Mouse (Mus musculus): ENCODE results near the gene Edn1. TPM values are rescaled to one million over a fixed set of nuclear protein-coding genes. Genes with fewer than 3 reads are reported as not detected.

The Edn1 gene
- polyA plus RNA-seq, 1 experiment from 2014 or later, result 0.94 TPM

- DNase-seq (ENCODE audit: extremely low spot score, low spot score), result no peak
- WGBS, result 87% methylated on average over 4 of the region's 4 CpGs
- no peak overlapping the region for H3K4me3 ChIP-seq
These were observed 35.1 kb downstream of the Edn1 start for GRCm38 (mm10) chr13:42336414-42336813.

GRCm38 (mm10) chr13:42337072-42337471 lies 35.8 kb downstream of the Edn1 start:
- 78% methylated on average over 2 of the region's 2 CpGs for WGBS
- H3K27ac ChIP-seq, result no peak overlapping the region
- H3K4me1 ChIP-seq, result peaks cover 6% of the 10 kb centered on the region
- no peaks in the 10 kb centered on the region for H3K27me3 ChIP-seq (ENCODE audit: poor library complexity, severe bottlenecking)
- no peak overlapping the region for H3K4me3 ChIP-seq
- no peak for DNase-seq (ENCODE audit: extremely low spot score, low spot score)
- H3K9me3 ChIP-seq, result no peaks in the 10 kb centered on the region
- H3K36me3 ChIP-seq (replicated peaks), result no peaks in the 10 kb centered on the region

More at GRCm38 (mm10) chr13:42336414-42336813, 35.1 kb downstream of the Edn1 start:
- H3K36me3 ChIP-seq (replicated peaks), result no peaks in the 10 kb centered on the region
- no peaks in the 10 kb centered on the region for H3K9me3 ChIP-seq
- peaks cover 6% of the 10 kb centered on the region for H3K4me1 ChIP-seq
- H3K27me3 ChIP-seq (ENCODE audit: poor library complexity, severe bottlenecking), result no peaks in the 10 kb centered on the region
- H3K27ac ChIP-seq, result no peak overlapping the region

GRCm38 (mm10) chr13:42339466-42339865 lies 38.2 kb downstream of the Edn1 start:
- DNase-seq (ENCODE audit: extremely low spot score, low spot score), result no peak
- H3K27me3 ChIP-seq (ENCODE audit: poor library complexity, severe bottlenecking), result no peaks in the 10 kb centered on the region
- H3K9me3 ChIP-seq, result no peaks in the 10 kb centered on the region
- H3K4me1 ChIP-seq, result peaks cover 6% of the 10 kb centered on the region
- no peak overlapping the region for H3K4me3 ChIP-seq
- 79% methylated on average over 2 of the region's 2 CpGs for WGBS
- no peak overlapping the region for H3K27ac ChIP-seq
- H3K36me3 ChIP-seq (replicated peaks), result no peaks in the 10 kb centered on the region

DNA sequence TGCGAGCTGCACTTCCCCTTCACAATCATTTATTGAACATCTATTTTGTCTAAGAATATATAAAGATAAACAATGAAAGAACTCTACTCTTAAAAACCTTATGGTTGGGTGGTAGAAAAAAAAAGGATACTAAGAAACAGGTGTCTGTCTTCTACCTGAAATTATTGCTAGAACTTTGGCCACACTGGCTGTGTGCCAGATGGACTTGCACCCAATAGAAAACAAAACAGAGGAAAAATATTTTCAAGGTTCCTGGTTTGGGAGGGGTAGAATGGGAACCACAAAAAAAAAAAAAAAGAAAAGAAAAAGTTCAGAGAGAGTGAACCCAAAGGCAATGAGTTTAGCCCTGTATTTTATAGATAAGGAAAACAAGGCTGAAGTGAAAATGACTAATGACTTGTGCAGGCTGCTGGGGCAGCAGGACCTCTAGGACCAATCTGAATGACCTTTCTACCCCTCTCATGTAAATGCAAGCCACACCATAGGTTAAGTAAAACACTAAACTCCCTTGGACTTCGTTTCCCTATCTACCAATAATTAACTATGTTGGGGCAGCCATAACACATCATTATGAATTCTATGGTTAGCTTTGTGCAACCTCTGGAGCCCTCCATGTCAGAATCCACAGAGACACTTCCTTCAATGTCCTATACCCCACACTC lies 40.7 kb downstream of the Edn1 start:
- no peaks in the 10 kb centered on the region for H3K36me3 ChIP-seq (replicated peaks)
- no peaks in the 10 kb centered on the region for H3K9me3 ChIP-seq
- DNase-seq (ENCODE audit: extremely low spot score, low spot score), result no peak
- no peaks in the 10 kb centered on the region for H3K27me3 ChIP-seq (ENCODE audit: poor library complexity, severe bottlenecking)
- no peak overlapping the region for H3K27ac ChIP-seq
- WGBS, result 85% methylated on average over 2 of the region's 2 CpGs
- H3K4me3 ChIP-seq, result no peak overlapping the region
- peaks cover 12% of the 10 kb centered on the region for H3K4me1 ChIP-seq

DNA sequence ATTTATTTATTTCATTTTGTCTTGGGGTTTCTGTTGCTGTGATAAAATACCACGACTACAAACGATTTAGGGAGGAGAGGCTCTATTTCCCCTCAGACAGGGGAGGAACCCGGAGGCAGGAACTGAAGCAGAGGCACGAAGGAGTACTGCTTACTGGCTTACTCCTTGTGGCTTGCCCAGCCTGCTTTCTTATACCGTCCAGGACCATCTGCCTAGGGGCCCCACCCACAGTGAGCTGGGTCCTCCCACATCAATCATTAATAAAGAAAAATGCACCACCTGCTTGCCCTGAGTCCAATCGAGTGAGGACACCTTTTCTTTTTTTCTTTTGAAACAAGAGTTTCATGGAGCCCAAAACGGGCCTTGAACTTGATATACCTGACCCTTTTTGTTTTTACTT lies 44.2 kb downstream of the Edn1 start:
- no peak overlapping the region for H3K27ac ChIP-seq
- no peaks in the 10 kb centered on the region for H3K9me3 ChIP-seq
- no peaks in the 10 kb centered on the region for H3K27me3 ChIP-seq (ENCODE audit: poor library complexity, severe bottlenecking)
- peaks cover 5% of the 10 kb centered on the region; the same call in 1 of the 2 replicates for H3K4me1 ChIP-seq
- H3K36me3 ChIP-seq (replicated peaks), result no peaks in the 10 kb centered on the region
- H3K4me3 ChIP-seq, result no peak overlapping the region
- DNase-seq (ENCODE audit: extremely low spot score, low spot score), result no peak
- 88% methylated on average over 7 of the region's 7 CpGs for WGBS

GRCm38 (mm10) chr13:42346414-42346813 lies 45.1 kb downstream of the Edn1 start:
- no peaks in the 10 kb centered on the region for H3K27me3 ChIP-seq (ENCODE audit: poor library complexity, severe bottlenecking)
- no peaks in the 10 kb centered on the region for H3K9me3 ChIP-seq
- no peak overlapping the region for H3K27ac ChIP-seq
- no peak for DNase-seq (ENCODE audit: extremely low spot score, low spot score)
- 57% methylated on average over 7 of the region's 7 CpGs for WGBS
- no peaks in the 10 kb centered on the region for H3K36me3 ChIP-seq (replicated peaks)
- H3K4me1 ChIP-seq, result peaks cover 5% of the 10 kb centered on the region; the same call in 1 of the 2 replicates
- H3K4me3 ChIP-seq, result no peak overlapping the region

- Histone ChIP-seq H3K4me3 (no peak overlapping the region), H3K27ac (no peak overlapping the region), H3K36me3 (replicated peaks) (no peaks in the 10 kb centered on the region), H3K4me1 (0 out of 2 replicates have a peak, but pooled peaks cover under 1% of the 10 kb centered on the region), H3K27me3 (ENCODE audit: poor library complexity, severe bottlenecking) (no peaks in the 10 kb centered on the region), H3K9me3 (no peaks in the 10 kb centered on the region)
- no peak for DNase-seq (ENCODE audit: extremely low spot score, low spot score)
- 83% methylated on average over 7 of the region's 7 CpGs for WGBS
These were observed 50.4 kb downstream of the Edn1 start for GRCm38 (mm10) chr13:42351675-42352074.

Other genes starting within 250 kb of the Edn1 start
- 7.4 and 7.9 TPM in 2 replicates for gene Hivep1, start 249.5 kb upstream of the Edn1 start, polyA plus RNA-seq (2016; fragmentation: Nextera tagmentation; extraction: Ambion mirVana)